Mouse (Mus musculus): ENCODE data around the gene Crhr1. TPM values are rescaled to one million over a fixed set of nuclear protein-coding genes. Genes with fewer than 3 reads are reported as not detected.

Crhr1 gene
- polyA plus RNA-seq, 1 experiment from 2014 or later, result 10.2 TPM

DNA sequence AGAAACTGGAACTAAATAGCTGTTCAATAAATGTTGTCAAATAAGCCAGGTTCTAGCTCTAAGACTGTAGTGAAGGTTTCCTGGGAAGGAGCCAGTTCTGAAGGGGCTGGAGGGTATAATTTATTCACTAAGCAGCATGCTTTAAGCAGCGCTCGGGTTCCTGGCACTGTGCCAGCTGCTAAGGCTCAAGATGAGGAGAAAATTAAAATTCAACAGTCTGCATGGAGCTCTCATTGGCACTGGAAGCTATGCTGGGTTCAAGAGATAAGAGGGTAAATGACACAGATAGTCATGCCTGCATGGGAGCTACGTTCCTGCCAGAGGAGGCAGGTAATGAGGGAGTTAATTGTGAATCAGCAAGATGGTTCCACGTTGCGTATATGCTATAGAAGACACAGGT is 26.3 kb upstream of the Crhr1 start:
- H3K27ac ChIP-seq (ENCODE audit: low read depth, low read length), result no peak overlapping the region
- peak; percentile 50; the same call in 1 of the 2 replicates for ATAC-seq
- 34% methylated on average over 5 of the region's 5 CpGs for WGBS
- H3K4me1 ChIP-seq (ENCODE audit: control insufficient read depth, insufficient read depth, low read depth, low read length), result peaks cover 20% of the 10 kb centered on the region
- no peaks in the 10 kb centered on the region; the same call in 1 of the 2 replicates for H3K27me3 ChIP-seq (replicated peaks; ENCODE audit: control insufficient read depth, insufficient read depth, low read length)
- H3K36me3 ChIP-seq (ENCODE audit: control insufficient read depth, insufficient read depth, low read length), result no peaks in the 10 kb centered on the region
- H3K4me3 ChIP-seq (ENCODE audit: low read length), result no peak overlapping the region
- H3K4me2 ChIP-seq (ENCODE audit: low read length), result no peak overlapping the region
- H3K9me3 ChIP-seq (ENCODE audit: control insufficient read depth, low read length), result no peaks in the 10 kb centered on the region
- H3K9ac ChIP-seq (ENCODE audit: low read depth, low read length), result no peak overlapping the region

DNA sequence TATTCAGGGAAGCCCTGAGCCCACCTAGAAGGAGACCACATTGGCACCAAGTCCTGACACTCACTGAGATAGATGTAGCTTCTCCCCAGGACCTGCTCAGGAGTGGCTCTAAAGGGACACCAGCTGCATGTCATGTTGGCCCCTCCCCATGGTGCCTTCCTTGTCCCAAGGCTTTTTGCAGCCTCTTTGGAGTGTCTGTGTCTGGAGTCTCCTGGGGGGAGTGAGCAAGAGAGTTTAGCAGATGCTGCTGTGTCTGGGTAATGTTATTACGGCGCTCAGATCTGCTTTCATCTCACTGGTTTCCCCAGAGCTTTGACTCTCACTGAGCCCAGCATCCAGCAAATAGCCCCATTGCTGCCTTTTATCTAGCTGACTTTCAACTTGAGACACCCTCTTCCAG is 25.7 kb upstream of the Crhr1 start:
- H3K27ac ChIP-seq (ENCODE audit: low read depth, low read length), result no peak overlapping the region
- 30% methylated on average over 2 of the region's 2 CpGs for WGBS
- H3K36me3 ChIP-seq (ENCODE audit: control insufficient read depth, insufficient read depth, low read length), result no peaks in the 10 kb centered on the region
- H3K27me3 ChIP-seq (replicated peaks; ENCODE audit: control insufficient read depth, insufficient read depth, low read length), result no peaks in the 10 kb centered on the region; the same call in 1 of the 2 replicates
- H3K9ac ChIP-seq (ENCODE audit: low read depth, low read length), result no peak overlapping the region
- H3K4me1 ChIP-seq (ENCODE audit: control insufficient read depth, insufficient read depth, low read depth, low read length), result peaks cover 20% of the 10 kb centered on the region
- ATAC-seq, result peak; percentile 16; the same call in 1 of the 2 replicates
- no peaks in the 10 kb centered on the region for H3K9me3 ChIP-seq (ENCODE audit: control insufficient read depth, low read length)
- H3K4me3 ChIP-seq (ENCODE audit: low read length), result no peak overlapping the region
- no peak overlapping the region for H3K4me2 ChIP-seq (ENCODE audit: low read length)

DNA sequence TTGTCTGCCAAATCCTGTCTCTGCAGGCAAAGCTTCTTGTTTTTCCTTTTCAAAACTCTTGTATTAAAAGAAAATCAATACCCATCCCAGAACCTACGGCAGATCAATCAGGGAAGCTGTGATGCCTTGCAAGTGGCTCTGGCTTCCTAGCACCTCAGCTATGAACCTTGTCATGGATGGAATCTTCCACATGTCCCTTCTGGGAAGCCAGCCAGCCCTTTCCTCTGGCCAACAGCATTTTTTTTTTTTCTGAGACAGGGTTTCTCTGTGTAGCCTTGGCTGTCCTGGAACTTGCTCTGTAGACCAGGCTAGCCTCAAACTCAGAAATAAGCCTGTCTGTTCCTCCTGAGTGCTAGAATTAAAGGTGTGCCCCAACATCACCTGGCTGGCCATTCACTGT is 22.3 kb upstream of the Crhr1 start:
- ATAC-seq, result no peak
- Histone ChIP-seq H3K4me3 (ENCODE audit: low read length) (no peak overlapping the region), H3K4me2 (ENCODE audit: low read length) (no peak overlapping the region), H3K9me3 (ENCODE audit: control insufficient read depth, low read length) (no peaks in the 10 kb centered on the region), H3K9ac (ENCODE audit: low read depth, low read length) (no peak overlapping the region), H3K36me3 (ENCODE audit: control insufficient read depth, insufficient read depth, low read length) (no peaks in the 10 kb centered on the region), H3K4me1 (ENCODE audit: control insufficient read depth, insufficient read depth, low read depth, low read length) (peaks cover 13% of the 10 kb centered on the region), H3K27me3 (replicated peaks; ENCODE audit: control insufficient read depth, insufficient read depth, low read length) (0 out of 2 replicates have a peak, but pooled peaks cover under 1% of the 10 kb centered on the region), H3K27ac (ENCODE audit: low read depth, low read length) (no peak overlapping the region)
- 71% methylated on average over 1 of the region's 1 CpGs for WGBS

DNA sequence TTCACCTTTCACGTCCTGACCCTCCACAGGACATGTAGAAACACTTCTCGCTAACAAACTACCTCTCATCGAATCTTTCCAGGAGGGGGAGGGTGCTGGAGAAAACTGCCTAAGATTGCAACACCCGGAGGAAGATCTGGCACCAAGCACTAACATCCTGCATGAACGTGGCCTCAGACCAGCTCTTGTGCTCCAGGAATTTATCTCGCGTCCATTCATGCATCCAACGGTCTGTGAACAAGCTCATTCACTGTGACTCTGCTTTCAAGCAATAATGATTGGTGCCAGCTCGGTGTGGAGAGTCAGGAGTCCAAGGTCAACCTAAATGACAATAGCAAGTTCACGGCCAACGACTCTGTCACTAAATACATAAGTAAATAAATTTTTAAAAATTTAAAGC is 20.8 kb upstream of the Crhr1 start:
- Histone ChIP-seq H3K27me3 (replicated peaks; ENCODE audit: control insufficient read depth, insufficient read depth, low read length) (0 out of 2 replicates have a peak, but pooled peaks cover 2% of the 10 kb centered on the region), H3K36me3 (ENCODE audit: control insufficient read depth, insufficient read depth, low read length) (no peaks in the 10 kb centered on the region), H3K4me2 (ENCODE audit: low read length) (no peak overlapping the region), H3K9me3 (ENCODE audit: control insufficient read depth, low read length) (no peaks in the 10 kb centered on the region), H3K9ac (ENCODE audit: low read depth, low read length) (no peak overlapping the region), H3K27ac (ENCODE audit: low read depth, low read length) (no peak overlapping the region), H3K4me3 (ENCODE audit: low read length) (no peak overlapping the region), H3K4me1 (ENCODE audit: control insufficient read depth, insufficient read depth, low read depth, low read length) (peaks cover 3% of the 10 kb centered on the region)
- 56% methylated on average over 11 of the region's 11 CpGs for WGBS
- no peak for ATAC-seq

DNA sequence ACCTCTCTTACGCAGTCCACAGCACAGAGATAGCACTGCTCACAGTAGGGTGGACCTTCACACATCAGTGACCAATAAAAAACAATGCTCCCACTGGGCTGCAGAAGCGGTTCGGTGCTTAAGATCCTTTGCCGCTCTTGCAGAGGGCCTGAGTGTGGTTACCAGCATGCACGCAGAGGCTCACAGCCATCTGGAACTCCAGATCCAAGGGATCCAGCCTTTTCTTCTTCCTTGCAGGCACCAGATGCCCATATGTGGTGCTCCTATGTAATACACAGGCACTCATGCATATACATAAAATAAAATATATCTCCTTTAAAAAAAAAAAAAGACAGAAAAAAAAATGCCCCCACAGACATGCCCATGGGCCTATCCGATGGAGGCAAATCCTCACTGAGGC is 19.0 kb upstream of the Crhr1 start:
- H3K36me3 ChIP-seq (ENCODE audit: control insufficient read depth, insufficient read depth, low read length), result no peaks in the 10 kb centered on the region
- no peaks in the 10 kb centered on the region for H3K9me3 ChIP-seq (ENCODE audit: control insufficient read depth, low read length)
- H3K27me3 ChIP-seq (replicated peaks; ENCODE audit: control insufficient read depth, insufficient read depth, low read length), result 0 out of 2 replicates have a peak, but pooled peaks cover 2% of the 10 kb centered on the region
- H3K27ac ChIP-seq (ENCODE audit: low read depth, low read length), result no peak overlapping the region
- ATAC-seq, result no peak
- H3K4me3 ChIP-seq (ENCODE audit: low read length), result no peak overlapping the region
- no peak overlapping the region for H3K9ac ChIP-seq (ENCODE audit: low read depth, low read length)
- no peak overlapping the region for H3K4me2 ChIP-seq (ENCODE audit: low read length)
- 49% methylated on average over 6 of the region's 6 CpGs for WGBS
- no peaks in the 10 kb centered on the region for H3K4me1 ChIP-seq (ENCODE audit: control insufficient read depth, insufficient read depth, low read depth, low read length)

DNA sequence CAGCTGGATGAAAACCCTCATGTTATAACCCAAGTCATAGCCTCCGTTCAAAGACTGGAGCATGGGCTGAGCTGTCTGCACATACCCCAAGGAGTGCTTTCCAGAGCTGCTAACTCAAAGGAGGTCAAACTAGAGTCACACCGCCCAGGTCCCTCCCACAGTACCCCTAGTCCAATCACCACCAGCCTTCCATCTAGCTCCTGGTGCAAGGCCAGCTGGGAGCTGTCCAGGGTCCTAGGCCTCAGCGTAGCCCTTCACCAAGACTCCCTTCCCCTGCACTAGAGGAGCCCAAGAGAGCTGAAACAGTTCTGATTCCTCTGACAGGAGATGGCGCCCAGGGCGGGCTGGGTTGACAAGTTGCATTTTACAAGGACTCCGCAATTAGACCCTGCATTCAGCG is 18.0 kb upstream of the Crhr1 start:
- no peak overlapping the region for H3K4me2 ChIP-seq (ENCODE audit: low read length)
- H3K27me3 ChIP-seq (replicated peaks; ENCODE audit: control insufficient read depth, insufficient read depth, low read length), result 0 out of 2 replicates have a peak, but pooled peaks cover 2% of the 10 kb centered on the region
- ATAC-seq, result peak; percentile 70
- H3K9me3 ChIP-seq (ENCODE audit: control insufficient read depth, low read length), result no peaks in the 10 kb centered on the region
- no peak overlapping the region for H3K9ac ChIP-seq (ENCODE audit: low read depth, low read length)
- H3K4me3 ChIP-seq (ENCODE audit: low read length), result no peak overlapping the region
- H3K4me1 ChIP-seq (ENCODE audit: control insufficient read depth, insufficient read depth, low read depth, low read length), result no peaks in the 10 kb centered on the region
- 12% methylated on average over 7 of the region's 7 CpGs for WGBS
- H3K27ac ChIP-seq (ENCODE audit: low read depth, low read length), result no peak overlapping the region
- H3K36me3 ChIP-seq (ENCODE audit: control insufficient read depth, insufficient read depth, low read length), result no peaks in the 10 kb centered on the region

DNA sequence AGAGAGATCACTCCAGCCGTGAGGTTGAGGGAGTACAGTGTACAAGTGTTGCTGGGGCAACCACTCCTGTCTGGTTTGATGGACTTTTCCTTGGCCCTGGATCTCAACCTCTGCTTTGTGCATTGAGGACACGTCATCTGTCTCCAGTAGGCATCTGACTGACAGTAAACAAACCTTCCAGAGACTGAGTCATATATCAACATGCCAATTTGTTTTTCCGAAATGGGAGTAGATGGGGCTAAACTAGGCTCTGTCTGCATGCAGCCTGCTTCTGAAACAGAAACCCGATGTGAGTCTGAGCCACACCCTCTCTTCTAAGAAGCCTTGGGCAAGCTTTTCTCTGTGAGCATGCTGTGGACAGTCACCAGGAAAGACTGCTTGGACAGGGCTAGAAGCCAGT is 14.3 kb upstream of the Crhr1 start:
- H3K9me3 ChIP-seq (ENCODE audit: control insufficient read depth, low read length), result no peaks in the 10 kb centered on the region
- no peak overlapping the region for H3K27ac ChIP-seq (ENCODE audit: low read depth, low read length)
- no peak overlapping the region for H3K9ac ChIP-seq (ENCODE audit: low read depth, low read length)
- 61% methylated on average over 4 of the region's 4 CpGs for WGBS
- no peak overlapping the region for H3K4me2 ChIP-seq (ENCODE audit: low read length)
- no peak for ATAC-seq
- no peaks in the 10 kb centered on the region for H3K36me3 ChIP-seq (ENCODE audit: control insufficient read depth, insufficient read depth, low read length)
- H3K4me3 ChIP-seq (ENCODE audit: low read length), result no peak overlapping the region
- no peaks in the 10 kb centered on the region for H3K4me1 ChIP-seq (ENCODE audit: control insufficient read depth, insufficient read depth, low read depth, low read length)
- 0 out of 2 replicates have a peak, but pooled peaks cover 2% of the 10 kb centered on the region for H3K27me3 ChIP-seq (replicated peaks; ENCODE audit: control insufficient read depth, insufficient read depth, low read length)

DNA sequence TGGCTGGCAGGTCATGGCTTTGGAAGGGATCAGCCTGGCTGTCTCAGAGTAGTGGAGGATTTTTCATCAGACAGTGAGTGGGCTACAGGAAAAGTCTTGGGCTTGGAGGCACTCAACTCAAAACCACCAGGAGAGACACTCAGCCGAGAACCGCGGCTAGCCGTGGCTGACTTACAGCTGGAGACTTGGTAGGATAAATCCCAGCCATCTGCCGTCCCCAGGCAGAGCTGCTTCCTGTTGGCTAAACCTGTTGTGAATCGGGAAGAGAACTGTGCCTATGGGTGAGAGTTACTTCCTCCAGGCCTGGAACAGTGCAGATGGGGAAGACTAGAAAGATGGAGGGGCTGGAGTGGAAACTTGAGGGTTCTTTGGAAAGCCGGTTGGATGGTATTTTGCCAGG is 9.7 kb upstream of the Crhr1 start:
- Histone ChIP-seq H3K9ac (ENCODE audit: low read depth, low read length) (no peak overlapping the region), H3K4me1 (ENCODE audit: control insufficient read depth, insufficient read depth, low read depth, low read length) (no peaks in the 10 kb centered on the region), H3K36me3 (ENCODE audit: control insufficient read depth, insufficient read depth, low read length) (no peaks in the 10 kb centered on the region), H3K9me3 (ENCODE audit: control insufficient read depth, low read length) (no peaks in the 10 kb centered on the region), H3K4me3 (ENCODE audit: low read length) (no peak overlapping the region), H3K4me2 (ENCODE audit: low read length) (no peak overlapping the region), H3K27ac (ENCODE audit: low read depth, low read length) (no peak overlapping the region), H3K27me3 (replicated peaks; ENCODE audit: control insufficient read depth, insufficient read depth, low read length) (no peaks in the 10 kb centered on the region)
- 65% methylated on average over 7 of the region's 7 CpGs for WGBS
- no peak for ATAC-seq

DNA sequence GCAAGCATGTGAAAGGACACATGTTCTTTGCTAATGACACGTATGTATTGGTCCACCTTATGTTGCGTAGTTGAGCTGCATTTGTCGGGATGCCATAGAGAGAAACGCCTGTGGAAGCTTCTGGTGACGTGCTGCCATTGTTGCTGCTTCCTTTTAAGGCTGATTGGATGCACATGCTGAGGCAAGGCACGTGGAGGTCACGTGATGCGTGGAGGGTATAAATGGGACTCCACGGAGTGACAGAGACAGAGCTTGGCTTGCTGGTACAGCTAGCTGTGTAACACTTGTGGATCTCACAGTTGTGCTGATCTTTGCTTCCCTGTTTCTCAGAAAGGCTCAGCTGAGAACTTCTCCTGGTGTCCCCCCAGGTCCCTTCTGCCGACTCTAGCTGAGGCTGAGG is 9.2 kb upstream of the Crhr1 start:
- ATAC-seq, result no peak
- Histone ChIP-seq H3K4me3 (ENCODE audit: low read length) (no peak overlapping the region), H3K9me3 (ENCODE audit: control insufficient read depth, low read length) (no peaks in the 10 kb centered on the region), H3K27ac (ENCODE audit: low read depth, low read length) (no peak overlapping the region), H3K27me3 (replicated peaks; ENCODE audit: control insufficient read depth, insufficient read depth, low read length) (no peaks in the 10 kb centered on the region), H3K4me1 (ENCODE audit: control insufficient read depth, insufficient read depth, low read depth, low read length) (no peaks in the 10 kb centered on the region), H3K4me2 (ENCODE audit: low read length) (no peak overlapping the region), H3K9ac (ENCODE audit: low read depth, low read length) (no peak overlapping the region), H3K36me3 (ENCODE audit: control insufficient read depth, insufficient read depth, low read length) (no peaks in the 10 kb centered on the region)
- WGBS, result 78% methylated on average over 10 of the region's 10 CpGs

DNA sequence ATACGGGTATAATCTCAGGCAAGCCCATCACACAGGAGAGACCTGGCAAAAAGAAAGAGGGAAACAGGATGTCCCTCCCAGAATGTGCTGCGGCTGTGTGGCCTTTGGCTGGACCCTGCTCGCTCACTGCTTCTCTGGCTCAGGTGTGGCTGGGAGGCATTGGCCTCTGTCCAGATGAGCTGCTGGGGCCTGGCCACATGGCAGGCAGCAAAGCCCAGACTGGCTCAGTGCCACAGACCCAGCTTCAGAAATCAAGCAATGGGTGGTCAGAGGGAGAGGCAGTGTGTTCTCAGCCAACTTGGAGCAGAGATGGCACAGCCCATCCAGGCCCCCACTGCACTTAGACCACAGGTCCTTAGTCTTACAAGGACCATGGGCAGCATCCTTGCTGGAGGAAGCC is 8.1 kb upstream of the Crhr1 start:
- peak; percentile 63 for ATAC-seq
- WGBS, result 52% methylated on average over 3 of the region's 3 CpGs
- Histone ChIP-seq H3K9ac (ENCODE audit: low read depth, low read length) (no peak overlapping the region), H3K36me3 (ENCODE audit: control insufficient read depth, insufficient read depth, low read length) (no peaks in the 10 kb centered on the region), H3K4me1 (ENCODE audit: control insufficient read depth, insufficient read depth, low read depth, low read length) (no peaks in the 10 kb centered on the region), H3K27ac (ENCODE audit: low read depth, low read length) (no peak overlapping the region), H3K4me2 (ENCODE audit: low read length) (no peak overlapping the region), H3K9me3 (ENCODE audit: control insufficient read depth, low read length) (no peaks in the 10 kb centered on the region), H3K4me3 (ENCODE audit: low read length) (no peak overlapping the region), H3K27me3 (replicated peaks; ENCODE audit: control insufficient read depth, insufficient read depth, low read length) (no peaks in the 10 kb centered on the region)
